Mouse (Mus musculus) heart, postnatal 0 days (tissue): ENCODE results near the gene Ran.

Experiments
- CTCF ChIP-seq: IDR thresholded peaks from 2 replicates; pipeline ENCODE4 v1.5.1; 2016; ENCODE audit warnings: antibody characterized with exemption, control low read depth, low read depth
- EP300 ChIP-seq: IDR thresholded peaks from 2 replicates; pipeline ENCODE4 v1.6.1; 2016; ENCODE audit warnings: antibody characterized with exemption, low read depth

DNA sequence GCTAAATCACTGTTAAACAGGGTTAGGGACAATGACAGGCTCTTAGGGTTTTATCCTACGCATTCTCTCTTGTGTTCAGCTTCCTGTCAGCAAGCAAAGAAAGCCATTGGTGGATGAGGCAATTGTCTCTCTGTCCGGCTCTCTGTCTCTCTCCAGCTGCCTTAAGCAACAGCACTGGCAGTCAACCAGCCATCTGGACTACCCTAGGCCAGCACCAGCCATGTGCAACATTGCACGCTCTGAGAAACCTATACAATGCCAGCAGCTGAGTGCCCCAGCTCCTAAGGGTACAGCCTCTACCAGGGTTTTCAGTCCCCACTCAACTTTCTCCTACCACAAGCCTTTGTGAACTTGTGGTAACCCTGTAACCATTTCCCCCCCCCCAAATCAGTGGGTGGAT is 14.5 kb upstream of the Ran start:
- no peak for TF ChIP-seq CTCF
- TF ChIP-seq EP300: no peak
